Mouse (Mus musculus) G1E (cell line): ENCODE results near the gene Olig2. TPM values are rescaled to one million over a fixed set of nuclear protein-coding genes. Genes with fewer than 3 reads are reported as not detected.
A peak's percentile ranks its signal among the peaks of the same experiment; 100 is the strongest.

Experiments used
- ATAC-seq: 2 replicates; pipeline ENCODE4 v1.8.0; 2016; ENCODE audit warnings: mild to moderate bottlenecking; ENCODE audit not compliant: insufficient number of reproducible peaks, poor library complexity, low FRiP score, severe bottlenecking; ENCODE audit errors: extremely low read depth
- DNase-seq: peaks from one replicate; pipeline ENCODE4 v3.0.0; 2012; ENCODE audit warnings: low spot score
- H3K27me3 ChIP-seq: 2 replicates; pipeline ENCODE4 v1.6.1; 2012; ENCODE audit warnings: mild to moderate bottlenecking, low read length, inconsistent platforms; ENCODE audit not compliant: insufficient read depth
- H3K36me3 ChIP-seq: replicated peaks from 2 replicates; pipeline ENCODE3; 2012; ENCODE audit warnings: mild to moderate bottlenecking, inconsistent platforms
- H3K4me1 ChIP-seq: 2 replicates; pipeline ENCODE4 v1.6.1; 2012; ENCODE audit warnings: low read depth, low read length, inconsistent platforms, mixed read lengths; ENCODE audit not compliant: insufficient read depth
- H3K4me3 ChIP-seq: 2 replicates; pipeline ENCODE4 v1.5.1; 2012; ENCODE audit warnings: low read depth, mild to moderate bottlenecking, inconsistent platforms, low read length, moderate library complexity, mixed read lengths
- H3K9me3 ChIP-seq: replicated peaks from 2 replicates; pipeline ENCODE4 v1.6.1; 2012; ENCODE audit warnings: inconsistent platforms
- CTCF ChIP-seq: IDR thresholded peaks from 2 replicates; pipeline ENCODE4 v1.5.1; 2012; ENCODE audit warnings: low read depth, low read length, inconsistent platforms, mixed read lengths
- GATA1 ChIP-seq: IDR thresholded peaks from 2 replicates; pipeline ENCODE4 v1.6.1; 2012; ENCODE audit warnings: borderline replicate concordance, low read length, inconsistent platforms, mixed read lengths
- GATA2 ChIP-seq: IDR thresholded peaks from 2 replicates; pipeline ENCODE4 v1.6.1; 2012; ENCODE audit warnings: low read depth, low read length, inconsistent platforms, borderline replicate concordance
- POLR2AphosphoS5 ChIP-seq: IDR thresholded peaks from 2 replicates; pipeline ENCODE4 v1.6.1; 2012; ENCODE audit warnings: low read depth, low read length, inconsistent platforms; ENCODE audit not compliant: insufficient replicate concordance
- TAL1 ChIP-seq: conservative IDR thresholded peaks from 2 replicates; pipeline ENCODE4 v1.6.1; 2012; ENCODE audit warnings: low read depth, low read length, inconsistent platforms, mixed read lengths
- polyA plus RNA-seq: library from polyadenylated mRNA; stranded (reverse); fragments of >175 nt; gene quantifications from 2 replicates; pipeline ENCODE4 v1.2.3, GENCODE M21; 2012
- total RNA-seq, 2 experiments: library from RNA; stranded (forward) in 1 of 2; stranded (reverse) in 1 of 2; fragments of 200-1000 nt in 1 of 2; fragments of >200 nt in 1 of 2; fragmentation: Nextera tagmentation in 1 of 2; gene quantifications; 2 replicates each; pipeline ENCODE4 v1.2.3; 2014 to 2017

Gene Olig2
- total and polyA plus RNA-seq, 3 experiments: 0.05 TPM; not detected in 2

DNA sequence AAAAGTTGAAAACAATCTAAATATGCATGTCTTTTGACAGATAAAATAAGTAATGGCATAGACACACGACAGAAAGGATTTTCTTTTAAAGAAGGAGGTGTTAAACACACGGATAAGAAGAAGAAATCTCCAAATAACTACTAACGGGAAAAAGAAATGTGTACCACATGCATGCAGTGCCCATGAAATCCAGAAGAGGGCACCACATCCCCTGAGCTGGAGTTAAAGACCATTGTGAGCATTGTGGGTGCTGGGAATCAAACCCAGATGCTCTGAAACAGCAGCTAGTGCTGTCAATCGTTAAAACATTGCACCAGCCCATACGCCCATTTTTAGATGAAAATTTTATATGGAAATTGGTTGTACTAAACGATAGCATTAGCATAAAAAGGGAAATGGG is 7.3 kb upstream of the Olig2 start:
- no peak for DNase-seq
- no peaks in the 10 kb centered on the region for H3K9me3 ChIP-seq
- H3K27me3 ChIP-seq: peaks cover 33% of the 10 kb centered on the region
- no peak overlapping the region for H3K4me3 ChIP-seq
- peaks cover 7% of the 10 kb centered on the region for H3K4me1 ChIP-seq
- no peak for ATAC-seq
- no peaks in the 10 kb centered on the region for H3K36me3 ChIP-seq
- peak; percentile 23; the same call in 1 of the 2 replicates for TF ChIP-seq CTCF
- TF ChIP-seq POLR2AphosphoS5: no peak

DNA sequence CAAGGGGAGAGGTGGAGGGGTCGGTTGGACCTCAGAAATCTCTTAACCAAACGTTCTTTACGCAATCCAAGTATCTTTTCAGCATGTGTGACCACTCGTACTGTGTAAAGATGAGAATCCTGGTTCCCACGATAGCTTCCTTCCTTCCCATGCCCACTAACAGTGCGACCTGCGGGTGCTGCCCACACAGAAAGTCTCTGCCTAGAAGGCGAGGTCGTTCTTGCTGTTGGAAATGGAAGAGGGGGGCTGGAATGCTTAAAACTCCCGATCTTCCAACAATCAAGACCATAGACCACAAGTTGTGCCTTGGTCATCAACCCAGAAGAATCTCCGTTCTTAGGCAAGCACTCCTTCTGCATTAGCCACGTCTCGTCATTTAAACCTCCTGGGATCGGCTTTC is 6.0 kb upstream of the Olig2 start:
- no peak for ATAC-seq
- Histone ChIP-seq H3K4me1 (peaks cover 7% of the 10 kb centered on the region), H3K9me3 (no peaks in the 10 kb centered on the region), H3K36me3 (no peaks in the 10 kb centered on the region), H3K27me3 (peaks cover 46% of the 10 kb centered on the region), H3K4me3 (no peak overlapping the region)
- no peak for TF ChIP-seq GATA1
- TF ChIP-seq GATA2: no peak
- no peak for TF ChIP-seq POLR2AphosphoS5
- TF ChIP-seq TAL1: no peak
- TF ChIP-seq CTCF: no peak
- DNase-seq: no peak

DNA sequence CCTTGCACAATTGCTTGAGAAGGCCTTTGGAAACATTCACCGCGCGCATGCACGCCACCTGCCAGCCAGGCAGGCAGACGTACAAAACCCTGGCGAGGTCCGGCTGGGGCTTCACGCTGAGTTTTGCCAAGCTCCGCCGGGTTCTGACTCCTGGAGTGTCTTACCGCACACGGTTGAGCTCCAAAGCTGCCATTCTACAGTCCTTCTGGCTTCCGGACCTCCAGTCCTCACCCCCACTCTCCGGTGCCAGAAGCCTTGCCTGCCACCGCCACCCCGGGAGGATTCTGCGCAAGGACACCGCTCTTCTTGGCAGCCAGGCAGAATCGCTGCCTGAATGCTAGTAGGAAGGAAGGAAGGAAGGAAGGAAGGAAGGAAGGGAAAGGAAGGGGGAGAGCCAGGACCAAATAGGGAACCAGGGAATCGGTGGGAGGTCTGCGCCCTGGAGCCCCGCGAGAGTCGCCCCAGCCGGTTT is 3.0 kb upstream of the Olig2 start:
- H3K9me3 ChIP-seq: peaks cover 23% of the 10 kb centered on the region
- H3K4me1 ChIP-seq: peaks cover 10% of the 10 kb centered on the region
- TF ChIP-seq GATA1 (no peak), POLR2AphosphoS5 (no peak), GATA2 (no peak), CTCF (no peak), TAL1 (no peak)
- DNase-seq: no peak
- no peak for ATAC-seq
- peaks cover 72% of the 10 kb centered on the region for H3K27me3 ChIP-seq
- H3K4me3 ChIP-seq: no peak overlapping the region
- H3K36me3 ChIP-seq: no peaks in the 10 kb centered on the region

DNA sequence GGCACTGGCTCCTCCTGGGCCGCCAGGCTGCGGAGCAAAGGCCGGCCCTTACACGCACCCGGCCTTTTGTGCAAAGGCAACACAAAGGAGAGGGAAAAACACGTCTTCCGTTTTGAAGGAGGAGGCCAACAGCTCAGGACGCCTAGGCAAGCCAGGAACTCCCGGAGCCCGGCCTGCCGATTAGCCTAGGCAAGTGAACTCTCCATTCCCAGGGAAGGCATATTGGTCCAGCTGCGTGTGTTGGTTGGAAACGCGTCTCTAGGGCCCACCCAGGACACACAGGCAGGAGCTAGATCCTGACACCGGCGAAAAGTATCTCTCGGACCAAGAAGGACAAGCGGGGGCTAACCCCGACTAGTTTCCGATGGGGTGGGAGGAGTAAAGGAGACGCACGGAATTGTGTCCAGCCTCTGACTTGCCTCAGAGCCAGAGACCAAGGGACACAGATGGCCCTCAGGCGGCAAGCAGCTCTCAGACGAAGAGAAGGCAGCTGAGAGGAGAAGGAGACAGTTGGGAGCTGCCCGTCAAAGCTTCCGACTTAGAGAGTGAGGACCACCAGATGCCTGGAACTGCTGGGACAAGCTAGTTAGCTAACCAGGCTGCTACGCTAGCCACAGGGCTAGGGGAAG is 2.5 kb upstream of the Olig2 start:
- TF ChIP-seq GATA1 (no peak), CTCF (no peak), POLR2AphosphoS5 (no peak), GATA2 (no peak), TAL1 (no peak)
- H3K9me3 ChIP-seq: peaks cover 23% of the 10 kb centered on the region
- peaks cover 77% of the 10 kb centered on the region for H3K27me3 ChIP-seq
- DNase-seq (no peak), ATAC-seq (no peak)
- H3K4me1 ChIP-seq: peaks cover 10% of the 10 kb centered on the region
- no peaks in the 10 kb centered on the region for H3K36me3 ChIP-seq
- H3K4me3 ChIP-seq: no peak overlapping the region

DNA sequence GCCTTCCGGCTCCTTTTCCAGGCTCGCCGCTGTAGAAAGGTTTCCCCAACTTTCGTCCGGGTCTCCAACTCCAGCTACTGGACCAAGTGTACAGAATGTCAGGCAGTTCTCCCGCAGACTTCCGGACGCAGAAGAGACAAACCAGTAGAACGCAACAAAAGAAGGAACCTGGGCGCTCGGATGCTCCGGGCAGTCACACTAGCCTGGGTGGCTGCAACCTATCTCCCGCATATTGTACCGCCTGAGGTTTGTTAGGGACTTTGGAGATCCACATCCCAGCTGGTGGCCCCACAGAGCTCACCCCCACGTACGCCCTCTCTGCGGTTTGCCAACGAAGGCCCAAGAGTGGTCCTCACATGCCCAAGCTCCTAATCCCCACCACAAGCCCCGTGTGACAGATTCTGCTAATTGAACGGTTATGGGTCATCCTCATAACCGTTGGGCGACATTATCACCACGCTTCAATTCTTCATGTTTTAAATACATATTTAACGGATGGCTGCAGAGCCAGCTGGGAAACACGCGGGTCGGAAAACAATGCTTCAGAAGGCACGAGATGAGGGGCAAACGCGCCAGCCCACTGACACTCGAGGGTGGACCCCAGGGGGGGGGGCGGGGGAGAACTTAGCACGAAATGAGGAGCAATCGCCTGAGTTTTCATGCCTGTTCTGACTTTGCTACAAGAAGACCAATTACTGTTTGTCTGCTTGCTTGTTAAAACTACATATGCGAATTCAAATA is 1.8 kb upstream of the Olig2 start:
- DNase-seq (no peak), ATAC-seq (no peak)
- no peak overlapping the region for H3K4me3 ChIP-seq
- H3K27me3 ChIP-seq: peaks cover 82% of the 10 kb centered on the region
- H3K9me3 ChIP-seq: peaks cover 23% of the 10 kb centered on the region
- peaks cover 10% of the 10 kb centered on the region for H3K4me1 ChIP-seq
- no peak for TF ChIP-seq GATA2
- TF ChIP-seq GATA1: no peak
- TF ChIP-seq CTCF: no peak
- no peak for TF ChIP-seq POLR2AphosphoS5
- no peaks in the 10 kb centered on the region for H3K36me3 ChIP-seq

DNA sequence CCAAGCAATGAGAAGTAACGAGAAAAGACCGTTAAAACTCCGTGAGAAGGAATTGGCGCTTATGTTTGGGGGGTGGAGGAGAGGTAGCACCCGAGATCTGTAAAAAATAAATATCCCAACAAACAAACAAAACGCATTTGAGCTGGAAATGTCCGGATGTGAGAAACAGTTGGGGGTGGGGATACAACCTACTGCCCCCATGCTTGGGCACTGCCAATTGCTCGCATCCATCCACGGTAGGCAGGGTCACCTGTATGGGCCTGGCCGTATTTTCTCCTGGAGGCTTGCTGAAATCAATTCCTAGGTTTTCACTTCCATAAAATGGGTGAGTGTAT is 1.2 kb upstream of the Olig2 start:
- Histone ChIP-seq H3K36me3 (no peaks in the 10 kb centered on the region), H3K27me3 (peaks cover 85% of the 10 kb centered on the region), H3K9me3 (peaks cover 23% of the 10 kb centered on the region), H3K4me3 (no peak overlapping the region), H3K4me1 (peaks cover 10% of the 10 kb centered on the region)
- no peak for TF ChIP-seq GATA1
- no peak for TF ChIP-seq GATA2
- no peak for TF ChIP-seq TAL1
- TF ChIP-seq CTCF: no peak
- DNase-seq (no peak), ATAC-seq (no peak)
